Mouse (Mus musculus): Measurements from ENCODE around the gene Tbc1d10a.
"Not testable (repeated sequence)": the region's sequence is repeated elsewhere in the genome, so short reads cannot be mapped to it uniquely, and the experiment has no call there.

Tbc1d10a gene

GRCm38 (mm10) chr11:4184251-4184952 is 2.2 kb upstream of the Tbc1d10a start:
- DNase-seq = no peak

GRCm38 (mm10) chr11:4185480-4185879 is 1.1 kb upstream of the Tbc1d10a start:
- DNase-seq = not testable (repeated sequence)

- DNase-seq = no peak
Observed at GRCm38 (mm10) chr11:4187318-4187700, 720 bp downstream of the Tbc1d10a start.

GRCm38 (mm10) chr11:4189182-4189581 is 2.6 kb downstream of the Tbc1d10a start:
- no peak for DNase-seq

- no peak for DNase-seq
Observed at GRCm38 (mm10) chr11:4190677-4191076, 4.1 kb downstream of the Tbc1d10a start.

- no peak for DNase-seq
Observed at GRCm38 (mm10) chr11:4192757-4193156, 6.2 kb downstream of the Tbc1d10a start.

- DNase-seq = no peak
Observed at GRCm38 (mm10) chr11:4193420-4193819, 6.8 kb downstream of the Tbc1d10a start.

GRCm38 (mm10) chr11:4195597-4196031 is 9.0 kb downstream of the Tbc1d10a start:
- no peak for DNase-seq

GRCm38 (mm10) chr11:4196636-4197035 is 10.0 kb downstream of the Tbc1d10a start:
- no peak for DNase-seq

GRCm38 (mm10) chr11:4197691-4198090 is 11.1 kb downstream of the Tbc1d10a start:
- DNase-seq = no peak

- no peak for DNase-seq
Observed at GRCm38 (mm10) chr11:4201981-4202700, 15.6 kb downstream of the Tbc1d10a start.

- no peak for DNase-seq
Observed at GRCm38 (mm10) chr11:4202995-4203704, 16.6 kb downstream of the Tbc1d10a start.

- DNase-seq = no peak
Observed at GRCm38 (mm10) chr11:4203705-4204074, 17.1 kb downstream of the Tbc1d10a start.

GRCm38 (mm10) chr11:4205097-4205655 is 18.6 kb downstream of the Tbc1d10a start:
- no peak for DNase-seq

GRCm38 (mm10) chr11:4205951-4206350 is 19.4 kb downstream of the Tbc1d10a start:
- DNase-seq = no peak

- DNase-seq = no peak
Observed at GRCm38 (mm10) chr11:4206563-4206962, 20.0 kb downstream of the Tbc1d10a start.

- no peak for DNase-seq
Observed at GRCm38 (mm10) chr11:4207655-4208054, 21.1 kb downstream of the Tbc1d10a start.

GRCm38 (mm10) chr11:4209556-4209955 is 23.0 kb downstream of the Tbc1d10a start:
- no peak for DNase-seq

- no peak for DNase-seq
Observed at GRCm38 (mm10) chr11:4210786-4211185, 24.2 kb downstream of the Tbc1d10a start.

- DNase-seq = no peak
Observed at GRCm38 (mm10) chr11:4213107-4213506, 26.5 kb downstream of the Tbc1d10a start.

GRCm38 (mm10) chr11:4214572-4214971 is 28.0 kb downstream of the Tbc1d10a start:
- DNase-seq = no peak

- no peak for DNase-seq
Observed at GRCm38 (mm10) chr11:4215061-4215460, 28.5 kb downstream of the Tbc1d10a start.

- DNase-seq = no peak
Observed at GRCm38 (mm10) chr11:4216248-4217000, 29.8 kb downstream of the Tbc1d10a start.
